Mouse (Mus musculus) C2C12 (cell line): ENCODE measurements around the gene Slit3. TPM values are rescaled to one million over a fixed set of nuclear protein-coding genes. Genes with fewer than 3 reads are reported as not detected.
A peak's percentile ranks its signal among the peaks of the same experiment; 100 is the strongest.

ENCODE experiments used
- H3K27me3 ChIP-seq: one replicate; pipeline ENCODE4 v1.6.1; 2011; ENCODE audit not compliant: control insufficient read depth, insufficient read depth, insufficient read length
- H3K36me3 ChIP-seq: one replicate; pipeline ENCODE4 v1.6.1; 2011; ENCODE audit not compliant: control insufficient read depth, insufficient read depth
- H3K4me3 ChIP-seq: one replicate; pipeline ENCODE4 v1.5.1; 2011; ENCODE audit warnings: mild to moderate bottlenecking, control low read depth; ENCODE audit not compliant: poor library complexity, insufficient read depth, severe bottlenecking
- H3K79me2 ChIP-seq: one replicate; pipeline ENCODE4 v1.6.1; 2011; ENCODE audit not compliant: control insufficient read depth, insufficient read depth
- H3K79me3 ChIP-seq: one replicate; pipeline ENCODE4 v1.6.1; 2011; ENCODE audit warnings: low read depth, control low read depth
- H3ac ChIP-seq: one replicate; pipeline ENCODE3; 2011; ENCODE audit warnings: low read depth; ENCODE audit not compliant: control insufficient read depth, insufficient read length
- CEBPB ChIP-seq: IDR thresholded peaks from one replicate; pipeline ENCODE4 v1.6.1; 2011; ENCODE audit warnings: low read depth, mild to moderate bottlenecking, control low read depth, moderate library complexity
- CTCF ChIP-seq: IDR thresholded peaks from one replicate; pipeline ENCODE4 v1.5.1; 2011; ENCODE audit not compliant: control insufficient read depth, insufficient read depth, insufficient read length
- FOSL1 ChIP-seq: IDR thresholded peaks from one replicate; pipeline ENCODE4 v1.8.0; 2011; ENCODE audit warnings: mild to moderate bottlenecking, low read length; ENCODE audit not compliant: poor library complexity, insufficient read depth, severe bottlenecking
- MAX ChIP-seq: IDR thresholded peaks from one replicate; pipeline ENCODE4 v1.6.1; 2011; ENCODE audit warnings: mild to moderate bottlenecking, control low read depth
- MYOD1 ChIP-seq: IDR thresholded peaks from one replicate; pipeline ENCODE4 v1.6.1; 2011; ENCODE audit warnings: low read depth; ENCODE audit not compliant: control insufficient read depth, insufficient read length
- MYOG ChIP-seq: IDR thresholded peaks from one replicate; pipeline ENCODE4 v1.6.1; 2011; ENCODE audit not compliant: control insufficient read depth, insufficient read length; ENCODE audit errors: extremely low read depth
- USF1 ChIP-seq: IDR thresholded peaks from one replicate; pipeline ENCODE4 v1.6.1; 2011; ENCODE audit warnings: low read depth, mild to moderate bottlenecking, control low read depth, moderate library complexity
- polyA plus RNA-seq: library from polyadenylated mRNA; unstranded; fragments of >200 nt; fragmentation: generic; extraction: Trizol; gene quantifications from one replicate; pipeline ENCODE4 v1.2.1, GENCODE M21; 2012; ENCODE audit warnings: missing spikeins

Slit3 gene
- polyA plus RNA-seq, 1 experiment, result not detected

- Histone ChIP-seq H3K79me3 (no peaks in the 10 kb centered on the region), H3K36me3 (no peaks in the 10 kb centered on the region), H3ac (no peak overlapping the region), H3K79me2 (no peaks in the 10 kb centered on the region), H3K27me3 (no peaks in the 10 kb centered on the region), H3K4me3 (no peak overlapping the region)
- TF ChIP-seq MYOD1 (no peak), CTCF (no peak), FOSL1 (no peak), CEBPB (no peak), USF1 (no peak), MAX (no peak)
Observed at GRCm38 (mm10) chr11:35085351-35085750, 35.7 kb upstream of the Slit3 start.

DNA sequence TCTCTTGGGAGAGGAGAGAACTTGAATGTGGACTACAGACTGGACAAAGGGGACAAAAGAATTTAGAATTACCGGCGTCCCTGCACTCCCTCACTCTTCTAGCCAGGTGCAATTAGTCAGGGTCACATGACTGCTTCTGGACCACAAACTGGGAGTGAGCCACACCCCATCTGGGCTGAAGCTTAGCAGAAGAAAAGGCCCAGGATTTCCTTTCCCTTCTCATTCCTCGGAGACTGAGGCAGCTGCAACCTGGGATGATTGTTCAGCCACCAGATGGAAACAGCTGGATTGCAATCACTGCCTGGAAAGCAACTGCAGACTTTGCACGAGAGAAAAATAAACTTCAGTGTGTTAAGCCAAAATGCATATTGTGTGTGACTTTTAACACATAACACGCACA, 35.0 kb upstream of the Slit3 start:
- no peaks in the 10 kb centered on the region for H3K79me2 ChIP-seq
- no peak overlapping the region for H3K4me3 ChIP-seq
- no peak overlapping the region for H3ac ChIP-seq
- H3K79me3 ChIP-seq, result no peaks in the 10 kb centered on the region
- no peaks in the 10 kb centered on the region for H3K36me3 ChIP-seq
- H3K27me3 ChIP-seq, result no peaks in the 10 kb centered on the region
- TF ChIP-seq MYOD1 (no peak), MYOG (no peak), USF1 (peak; percentile 74)

DNA sequence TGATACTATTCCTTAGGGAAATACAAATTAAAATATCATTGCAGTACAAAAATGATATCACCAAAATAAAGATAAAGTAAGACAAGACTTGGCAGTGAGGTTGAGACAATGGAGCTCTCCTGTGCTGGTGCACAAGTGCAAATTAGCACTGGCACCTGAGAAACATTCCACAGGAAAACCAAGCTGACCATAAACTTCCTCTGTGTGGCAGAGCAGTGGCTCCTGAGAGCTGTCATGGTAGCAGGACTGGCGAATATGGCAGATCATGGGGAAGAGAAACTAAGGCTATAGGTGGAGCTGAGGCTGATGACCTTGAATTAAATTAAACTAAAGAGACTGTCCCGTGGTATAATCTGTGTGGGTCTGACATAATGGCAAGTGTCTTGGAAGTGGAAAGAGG, 33.6 kb upstream of the Slit3 start:
- H3K27me3 ChIP-seq, result no peaks in the 10 kb centered on the region
- H3K36me3 ChIP-seq, result no peaks in the 10 kb centered on the region
- no peak overlapping the region for H3ac ChIP-seq
- H3K4me3 ChIP-seq, result no peak overlapping the region
- TF ChIP-seq MYOD1, result no peak
- no peak for TF ChIP-seq MYOG
- TF ChIP-seq CEBPB, result no peak
- TF ChIP-seq MAX, result no peak
- TF ChIP-seq USF1, result no peak
- TF ChIP-seq CTCF, result no peak
- no peak for TF ChIP-seq FOSL1
- H3K79me2 ChIP-seq, result no peaks in the 10 kb centered on the region
- no peaks in the 10 kb centered on the region for H3K79me3 ChIP-seq

- no peaks in the 10 kb centered on the region for H3K27me3 ChIP-seq
- H3K79me2 ChIP-seq, result no peaks in the 10 kb centered on the region
- no peak overlapping the region for H3ac ChIP-seq
- H3K36me3 ChIP-seq, result no peaks in the 10 kb centered on the region
- no peak overlapping the region for H3K4me3 ChIP-seq
- no peaks in the 10 kb centered on the region for H3K79me3 ChIP-seq
- no peak for TF ChIP-seq CEBPB
- no peak for TF ChIP-seq MYOD1
- no peak for TF ChIP-seq FOSL1
- no peak for TF ChIP-seq MAX
- TF ChIP-seq MYOG, result no peak
- TF ChIP-seq USF1, result no peak
- TF ChIP-seq CTCF, result no peak
Observed at GRCm38 (mm10) chr11:35088136-35088535, 32.9 kb upstream of the Slit3 start.

- TF ChIP-seq MAX (no peak), MYOG (no peak), USF1 (peak; percentile 12), CTCF (no peak)
- H3K36me3 ChIP-seq, result no peaks in the 10 kb centered on the region
- H3K27me3 ChIP-seq, result no peaks in the 10 kb centered on the region
- no peaks in the 10 kb centered on the region for H3K79me3 ChIP-seq
- no peak overlapping the region for H3ac ChIP-seq
- no peak overlapping the region for H3K4me3 ChIP-seq
- H3K79me2 ChIP-seq, result no peaks in the 10 kb centered on the region
Observed at GRCm38 (mm10) chr11:35090629-35091335, 30.2 kb upstream of the Slit3 start.

GRCm38 (mm10) chr11:35096538-35096937, 24.5 kb upstream of the Slit3 start:
- no peaks in the 10 kb centered on the region for H3K79me3 ChIP-seq
- no peaks in the 10 kb centered on the region for H3K27me3 ChIP-seq
- H3K4me3 ChIP-seq, result no peak overlapping the region
- H3K79me2 ChIP-seq, result no peaks in the 10 kb centered on the region
- no peaks in the 10 kb centered on the region for H3K36me3 ChIP-seq
- TF ChIP-seq CTCF (no peak), MYOG (no peak), CEBPB (no peak), USF1 (no peak)
- no peak overlapping the region for H3ac ChIP-seq
